Mouse (Mus musculus) testis, adult 2 months (tissue): Measurements from ENCODE around the gene 6030408B16Rik.

Experiments used
- CTCF ChIP-seq: fragments of 200-500 bp; IDR thresholded peaks from 2 replicates; pipeline ENCODE4 v1.5.1; 2012; ENCODE audit warnings: low read depth, mild to moderate bottlenecking, inconsistent platforms, low read length, moderate library complexity; ENCODE audit not compliant: control insufficient read depth, insufficient read depth, insufficient replicate concordance
- POLR2A ChIP-seq: fragments of 200-500 bp; IDR thresholded peaks from 2 replicates; pipeline ENCODE4 v1.6.1; 2012; ENCODE audit warnings: low read depth, mild to moderate bottlenecking, inconsistent platforms, low read length, moderate library complexity; ENCODE audit not compliant: control insufficient read depth

DNA sequence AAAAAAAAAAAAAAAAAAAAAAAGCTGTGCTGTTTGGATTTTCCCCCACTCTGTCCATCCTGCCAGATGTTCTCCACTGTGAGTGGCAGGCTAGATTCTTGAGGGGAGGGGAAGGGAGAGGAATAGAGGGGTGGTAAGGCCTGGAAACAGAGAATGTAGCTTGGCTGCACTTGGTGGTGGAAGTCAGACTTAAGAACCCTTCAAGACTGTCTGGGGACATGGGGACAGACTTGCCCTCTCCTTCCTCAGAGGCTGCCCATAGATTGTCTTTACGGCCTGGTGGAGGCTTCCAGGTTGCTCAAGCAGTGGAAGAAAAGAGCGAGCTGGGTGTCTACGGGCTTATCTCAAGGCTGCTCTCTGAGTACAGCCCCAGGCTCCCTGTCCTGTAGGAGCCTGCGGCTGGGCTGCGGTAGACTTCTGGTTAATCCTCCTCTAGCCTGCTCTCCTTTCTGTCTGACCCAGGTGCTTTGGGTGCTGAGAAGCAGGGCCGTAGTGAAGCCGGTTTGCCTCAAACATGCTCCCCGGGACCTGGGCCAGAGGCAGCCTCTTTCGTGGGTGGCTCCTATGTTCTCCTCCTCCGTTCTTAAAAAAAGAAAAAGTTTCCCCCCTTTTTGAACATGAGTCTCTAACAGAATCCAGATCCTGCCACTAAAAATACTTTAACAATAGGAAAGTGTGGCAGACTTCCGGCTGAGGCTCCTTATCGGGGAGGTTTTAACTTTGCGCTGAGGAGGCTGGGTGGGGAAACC, 32.0 kb upstream of the 6030408B16Rik start:
- no peak for TF ChIP-seq POLR2A
- TF ChIP-seq CTCF, result no peak
